Mouse (Mus musculus) left cerebral cortex, adult 2 months (tissue): Measurements from ENCODE around the gene Ttc9. TPM values are rescaled to one million over a fixed set of nuclear protein-coding genes. Genes with fewer than 3 reads are reported as not detected.

Source experiments
- DNase-seq, 2 experiments: peaks; one replicate each; pipeline ENCODE4 v3.0.0; 2021 to 2022; ENCODE audit warnings: low spot score in 2 of 2, mixed read lengths in 1 of 2; ENCODE audit errors: extremely low spot score in 1 of 2
- H3K27ac ChIP-seq: fragments of 200-600 bp; 2 replicates; pipeline ENCODE4 v1.8.1; 2022
- H3K4me3 ChIP-seq: fragments of 200-600 bp; 2 replicates; pipeline ENCODE4 v1.8.1; 2022
- CTCF ChIP-seq: fragments of 200-600 bp; IDR thresholded peaks from 2 replicates; pipeline ENCODE4 v1.8.1; 2022; ENCODE audit warnings: antibody characterized with exemption, mild to moderate bottlenecking, moderate library complexity
- intact Hi-C: fragments of 180-260 bp; cut with DNase I; formaldehyde crosslinking; loops from one replicate; pipeline ENCODE4 v1.15.1; 2025
- total RNA-seq, 2 experiments: library from RNA; stranded (reverse); gene quantifications; 2 replicates each; pipeline ENCODE4 v1.2.3; 2021

The Ttc9 gene
- total RNA-seq, 2 experiments from 2014 or later = 49.5 to 50.5 TPM

GRCm38 (mm10) chr12:81663116-81663515 lies 32.1 kb downstream of the Ttc9 start:
- Histone ChIP-seq H3K27ac (no peak overlapping the region), H3K4me3 (no peak overlapping the region)
- intact Hi-C loops = no loop called here
- no peak for TF ChIP-seq CTCF
- no peak for DNase-seq

GRCm38 (mm10) chr12:81663906-81664305 lies 32.9 kb downstream of the Ttc9 start:
- no peak overlapping the region for H3K27ac ChIP-seq
- intact Hi-C loops = no loop called here
- no peak for TF ChIP-seq CTCF
- no peak for DNase-seq
- no peak overlapping the region for H3K4me3 ChIP-seq

DNA sequence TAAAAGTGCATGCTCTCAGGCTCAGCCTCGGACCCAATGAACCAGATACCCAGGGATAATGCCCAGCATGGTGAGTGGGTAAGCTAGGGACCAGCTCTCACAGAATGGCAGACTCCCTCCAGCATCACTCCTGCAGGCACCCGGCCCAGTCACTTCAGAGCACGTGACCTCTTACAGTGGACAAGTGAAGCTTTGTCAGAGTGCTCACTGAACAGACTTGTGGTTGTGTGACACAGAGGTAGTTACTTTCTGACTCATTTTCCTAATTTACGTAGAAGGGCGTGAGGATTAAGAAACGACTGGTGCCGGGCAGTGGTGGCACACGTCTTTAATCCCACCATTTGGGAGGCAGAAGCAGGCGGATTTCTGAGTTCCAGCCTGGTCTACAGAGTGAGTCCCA lies 37.4 kb downstream of the Ttc9 start:
- Histone ChIP-seq H3K27ac (no peak overlapping the region), H3K4me3 (no peak overlapping the region)
- intact Hi-C loops = no loop called here
- DNase-seq = no peak
- TF ChIP-seq CTCF = no peak

GRCm38 (mm10) chr12:81675557-81675956 lies 44.5 kb downstream of the Ttc9 start:
- no peak overlapping the region for H3K4me3 ChIP-seq
- no peak overlapping the region for H3K27ac ChIP-seq
- intact Hi-C loops = no loop called here
- no peak for DNase-seq
- no peak for TF ChIP-seq CTCF

GRCm38 (mm10) chr12:81679807-81680529 lies 48.9 kb downstream of the Ttc9 start:
- no peak for TF ChIP-seq CTCF
- no peak for DNase-seq
- H3K4me3 ChIP-seq = no peak overlapping the region
- intact Hi-C loops = no loop called here
- H3K27ac ChIP-seq = no peak overlapping the region

GRCm38 (mm10) chr12:81683395-81683794 lies 52.3 kb downstream of the Ttc9 start:
- DNase-seq = no peak
- Histone ChIP-seq H3K4me3 (no peak overlapping the region), H3K27ac (no peak overlapping the region)
- no peak for TF ChIP-seq CTCF
- intact Hi-C loops = no loop called here

GRCm38 (mm10) chr12:81684096-81684495 lies 53.0 kb downstream of the Ttc9 start:
- no peak overlapping the region for H3K27ac ChIP-seq
- TF ChIP-seq CTCF = no peak
- intact Hi-C loops = no loop called here

DNA sequence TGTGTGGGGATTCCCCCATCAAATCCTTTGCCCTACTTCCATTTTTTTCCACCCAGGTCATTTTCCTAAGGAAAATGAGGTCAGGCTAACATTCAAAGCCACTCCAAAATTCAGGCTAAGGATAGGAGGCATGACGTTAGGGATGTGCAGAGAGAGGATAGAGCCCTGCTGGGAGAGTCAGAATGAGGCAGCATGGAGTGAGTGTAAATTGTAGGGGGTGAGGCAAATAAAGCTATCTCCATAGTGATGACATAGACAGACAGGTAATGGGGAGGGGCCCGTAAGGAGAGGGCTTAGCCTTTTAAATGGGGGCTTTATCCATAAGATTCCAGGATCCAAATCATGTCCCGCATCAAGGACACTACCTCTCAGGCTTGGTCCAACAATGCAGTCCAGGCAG lies 54.9 kb downstream of the Ttc9 start:
- Histone ChIP-seq H3K27ac (no peak overlapping the region), H3K4me3 (no peak overlapping the region)
- TF ChIP-seq CTCF = no peak
- intact Hi-C loops = loop anchor here (5.0 kb wide), 1 partner anchor 69 kb away; no protein-coding TSS in a partner anchor
- no peak for DNase-seq

More at GRCm38 (mm10) chr12:81684096-81684495, 53.0 kb downstream of the Ttc9 start:
- no peak for DNase-seq
- H3K4me3 ChIP-seq = no peak overlapping the region

DNA sequence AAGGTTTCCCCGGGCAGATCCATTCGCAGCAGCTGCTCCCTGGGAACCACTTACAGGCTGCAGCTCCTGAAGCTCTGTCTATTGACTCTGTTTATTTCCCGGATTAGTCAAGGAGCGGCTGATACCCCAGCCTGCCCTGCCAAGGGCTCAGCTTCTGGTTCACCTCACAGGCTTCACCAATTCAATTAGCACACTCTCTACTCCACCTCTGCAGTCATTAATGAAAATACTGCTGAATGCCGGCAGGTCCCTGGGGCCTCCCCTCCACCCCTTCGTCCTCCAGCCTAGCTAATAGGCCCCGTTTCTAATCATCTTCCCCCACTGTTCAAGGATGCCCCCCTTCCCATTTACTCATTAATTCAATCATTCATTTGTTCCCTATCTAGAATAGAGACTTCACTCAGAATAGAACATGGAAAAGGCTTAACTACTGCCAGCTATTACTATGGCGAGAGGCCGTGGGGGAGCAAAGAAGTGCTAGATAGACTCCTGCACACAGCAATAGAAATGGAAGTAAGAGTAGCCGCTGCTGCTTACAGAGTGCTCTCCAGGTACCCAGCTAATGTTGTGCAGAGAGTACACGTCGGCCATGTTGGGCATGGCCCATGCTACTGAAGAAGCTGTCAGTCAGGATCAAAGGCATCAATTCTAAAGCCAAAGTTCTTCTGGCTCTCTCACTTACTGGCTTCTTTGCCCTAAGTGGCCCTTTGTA lies 55.5 kb downstream of the Ttc9 start:
- Histone ChIP-seq H3K27ac (no peak overlapping the region), H3K4me3 (no peak overlapping the region)
- no peak for TF ChIP-seq CTCF
- no peak for DNase-seq
- intact Hi-C loops = loop anchor here (5.0 kb wide), 1 partner anchor 69 kb away; no protein-coding TSS in a partner anchor

DNA sequence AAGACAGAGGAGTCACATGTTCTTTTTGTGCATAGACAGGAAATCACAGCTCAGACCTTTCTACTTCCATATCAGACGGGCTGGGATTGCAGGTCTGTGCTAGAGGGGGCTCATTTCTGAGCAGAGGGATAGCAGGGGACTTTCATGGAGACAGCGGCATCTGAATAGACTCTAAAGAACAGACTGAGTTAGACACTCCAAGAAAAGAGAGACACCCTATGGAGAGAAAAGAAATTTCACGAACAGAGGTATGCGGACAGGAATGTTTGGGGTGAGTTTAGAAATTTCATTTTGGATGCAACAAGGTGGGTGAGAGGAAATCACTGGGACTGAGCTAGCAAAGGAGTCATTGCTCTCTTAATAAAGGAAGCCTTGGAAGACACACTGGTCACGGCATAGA lies 56.8 kb downstream of the Ttc9 start:
- no peak overlapping the region for H3K27ac ChIP-seq
- DNase-seq = no peak
- H3K4me3 ChIP-seq = no peak overlapping the region
- intact Hi-C loops = loop anchor here (5.0 kb wide), 1 partner anchor 71 kb away; no protein-coding TSS in a partner anchor
- TF ChIP-seq CTCF = peak; percentile 30

- no peak for DNase-seq
- Histone ChIP-seq H3K4me3 (no peak overlapping the region), H3K27ac (no peak overlapping the region)
- intact Hi-C loops = loop anchor here (5.0 kb wide), 1 partner anchor 71 kb away; no protein-coding TSS in a partner anchor
- TF ChIP-seq CTCF = no peak
These were observed 57.5 kb downstream of the Ttc9 start for GRCm38 (mm10) chr12:81688537-81688936.

DNA sequence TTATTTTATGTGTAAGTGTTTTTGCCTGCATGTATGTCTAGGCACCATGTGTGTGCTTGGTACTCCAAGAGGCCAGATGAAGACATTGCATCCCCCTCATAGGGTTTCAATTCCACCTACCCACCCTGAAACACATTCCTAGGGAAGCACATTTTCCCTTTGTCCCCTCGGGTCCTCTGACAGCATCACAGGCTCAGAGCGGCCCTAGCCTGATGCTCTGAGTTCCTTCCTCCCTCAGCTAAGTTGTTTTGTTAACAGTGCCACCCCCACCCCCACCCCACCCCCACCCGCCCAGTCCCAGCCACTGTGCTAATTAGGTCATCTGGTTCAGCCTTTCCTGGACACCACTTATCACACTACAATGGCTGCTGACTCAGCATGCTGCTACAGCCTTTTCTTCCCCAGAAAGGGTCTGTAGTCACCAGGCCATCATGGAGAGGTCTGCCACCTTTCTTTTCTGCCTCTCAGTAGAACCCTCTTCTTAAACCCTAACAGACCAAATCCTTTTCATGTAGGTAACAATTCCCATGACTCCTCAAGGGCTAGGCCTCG lies 58.5 kb downstream of the Ttc9 start:
- no peak for DNase-seq
- TF ChIP-seq CTCF = no peak
- Histone ChIP-seq H3K4me3 (no peak overlapping the region), H3K27ac (no peak overlapping the region)
- intact Hi-C loops = loop anchor here (5.0 kb wide), 1 partner anchor 72 kb away; no protein-coding TSS in a partner anchor
